ENCODE assay signal across 8 mouse cellular contexts in the genomic region with DNA sequence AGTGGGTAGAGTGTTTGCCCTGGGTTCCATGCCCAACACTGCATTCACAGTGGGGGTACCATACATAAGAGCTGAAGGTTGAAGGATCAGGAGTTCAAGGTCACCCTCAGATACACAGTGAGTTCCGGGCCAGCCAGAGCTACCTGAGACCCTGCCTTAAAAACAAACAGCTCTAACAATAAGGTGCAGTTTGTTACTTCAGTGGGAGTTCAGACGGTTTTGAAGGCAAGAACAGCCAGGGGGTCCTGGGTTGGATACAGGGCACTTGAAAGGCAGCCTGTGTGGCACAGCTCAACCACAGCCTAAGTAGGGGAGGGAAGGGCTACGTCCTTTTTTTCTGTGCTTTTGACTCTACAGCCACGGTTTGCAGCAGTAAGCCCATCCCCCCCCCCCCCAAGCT. TPM values are rescaled to one million over a fixed set of nuclear protein-coding genes. Genes with fewer than 3 reads are reported as not detected.
DNase-seq lines count a peak whose midpoint lies in the region; ATAC-seq and TF ChIP-seq lines count a peak whose summit lies in the region.
"Had no signal": no experiment of that assay in that cellular context is flagged by ENCODE, and none has a peak within 500 bp of the region (broad histone marks: within the 10 kb centered on the region; RNA-seq: fewer than 3 reads in every experiment).

No protein-coding gene starts in this region.

- no peaks in the 10 kb centered on the region for H3K36me3 ChIP-seq in liver, adult 2 months (ENCODE audit: control insufficient read depth, insufficient read depth, low read length)
- peaks cover 36% of the 10 kb centered on the region for H3K36me3 ChIP-seq in G1E (replicated peaks)
- H3K36me3 ChIP-seq in embryonic facial prominence, embryonic 14.5 days (ENCODE audit: control insufficient read depth, insufficient read depth, low read length): no peaks in the 10 kb centered on the region
- no peaks in the 10 kb centered on the region for H3K36me3 ChIP-seq in liver, embryonic 15.5 days (replicated peaks)

- H3K9ac ChIP-seq in liver, adult 2 months (ENCODE audit: low read depth, low read length): peak overlapping the region; percentile 78
- H3K9ac ChIP-seq in embryonic facial prominence, embryonic 14.5 days (ENCODE audit: low read depth, low read length): no peak overlapping the region
- no peak overlapping the region for H3K9ac ChIP-seq in liver, embryonic 15.5 days

- no peak for ATAC-seq in G1E (ENCODE audit: extremely low read depth, insufficient number of reproducible peaks, low FRiP score, poor library complexity, severe bottlenecking)
- ATAC-seq in embryonic facial prominence, embryonic 14.5 days (ENCODE audit: low read depth): no peak
- no peak for ATAC-seq in liver, embryonic 15.5 days (ENCODE audit: insufficient read depth)

- H3K9me3 ChIP-seq in G1E (replicated peaks): no peaks in the 10 kb centered on the region
- H3K9me3 ChIP-seq in embryonic facial prominence, embryonic 14.5 days (ENCODE audit: control insufficient read depth, low read length): no peaks in the 10 kb centered on the region
- H3K9me3 ChIP-seq in liver, embryonic 15.5 days (replicated peaks): no peaks in the 10 kb centered on the region

- H3K4me2 ChIP-seq in embryonic facial prominence, embryonic 14.5 days (ENCODE audit: low read depth, low read length): peak overlapping the region; percentile 97; the same call in 1 of the 2 replicates
- peak overlapping the region; percentile 97 for H3K4me2 ChIP-seq in liver, embryonic 15.5 days

- WGBS in liver, adult 2 months: 26% methylated on average over 4 of the region's 4 CpGs
- 20% methylated on average over 4 of the region's 4 CpGs for WGBS in embryonic facial prominence, embryonic 14.5 days
- WGBS in liver, embryonic 15.5 days (ENCODE audit: insufficient replicate concordance): 20% methylated on average over 4 of the region's 4 CpGs

- TF ChIP-seq CTCF in liver, adult 2 months (IDR thresholded peaks at IDR 0.05; ENCODE audit: low read depth, low read length): no peak
- no peak for TF ChIP-seq CTCF in G1E (IDR thresholded peaks at IDR 0.05; ENCODE audit: low read depth, low read length)

- TF ChIP-seq POLR2A in liver, adult 2 months (IDR thresholded peaks at IDR 0.05; ENCODE audit: extremely low read depth, insufficient read depth, low read length): no peak

- H3K79me2 ChIP-seq in liver, adult 2 months (ENCODE audit: control insufficient read depth, insufficient read depth, low read length): peaks cover 37% of the 10 kb centered on the region

- DNase-seq in liver, adult 2 months (ENCODE audit: extremely low read depth, low read depth, low spot score): peak; percentile 45
- no peak for DNase-seq in liver
- no peak for DNase-seq in G1E (ENCODE audit: low spot score)
- DNase-seq in embryonic facial prominence, embryonic 14.5 days (ENCODE audit: low spot score): no peak
- DNase-seq in left cerebral cortex, adult 11 months (ENCODE audit: low spot score): no peak
- no peak for DNase-seq in frontal cortex, postnatal 25 days (ENCODE audit: low spot score in 2 of 2)
- DNase-seq: cerebellum, adult 11 months had no signal

- peak overlapping the region; percentile 73 for H3K27ac ChIP-seq in liver, adult 2 months (replicated peaks; ENCODE audit: insufficient read depth, low read depth, low read length)
- H3K27ac ChIP-seq in embryonic facial prominence, embryonic 14.5 days (replicated peaks; ENCODE audit: low read depth, low read length): no peak overlapping the region
- H3K27ac ChIP-seq in liver, embryonic 15.5 days (replicated peaks): no peak overlapping the region

- H3K4me3 ChIP-seq in liver, adult 2 months (ENCODE audit: insufficient read depth, low read depth, low read length): peak overlapping the region; percentile 76
- peak overlapping the region; percentile 82 for H3K4me3 ChIP-seq in G1E (ENCODE audit: low read depth, low read length)
- no peak overlapping the region for H3K4me3 ChIP-seq in embryonic facial prominence, embryonic 14.5 days (ENCODE audit: low read depth, low read length)
- H3K4me3 ChIP-seq in liver, embryonic 15.5 days (replicated peaks): 0 out of 2 replicates have a peak overlapping the region, but pooled peaks have one; percentile 70

- H3K4me1 ChIP-seq in liver, adult 2 months (ENCODE audit: control insufficient read depth, insufficient read depth, low read length): peaks cover 24% of the 10 kb centered on the region
- peaks cover 87% of the 10 kb centered on the region for H3K4me1 ChIP-seq in G1E (ENCODE audit: insufficient read depth, low read depth, low read length)
- H3K4me1 ChIP-seq in embryonic facial prominence, embryonic 14.5 days (ENCODE audit: control insufficient read depth, insufficient read depth, low read length): 0 out of 2 replicates have a peak, but pooled peaks cover 3% of the 10 kb centered on the region
- peaks cover 70% of the 10 kb centered on the region for H3K4me1 ChIP-seq in liver, embryonic 15.5 days (replicated peaks)

- H3K27me3 ChIP-seq in liver, adult 2 months (ENCODE audit: control insufficient read depth, insufficient read depth, low read length): no peaks in the 10 kb centered on the region
- H3K27me3 ChIP-seq in G1E (ENCODE audit: insufficient read depth, low read length): no peaks in the 10 kb centered on the region
- H3K27me3 ChIP-seq in embryonic facial prominence, embryonic 14.5 days (replicated peaks; ENCODE audit: control insufficient read depth, insufficient read depth, low read length): no peaks in the 10 kb centered on the region
- H3K27me3 ChIP-seq in liver, embryonic 15.5 days: no peaks in the 10 kb centered on the region

RNA-seq across cellular contexts. Expression of a gene that starts 3.0 kb away (rescaled TPM):
- total RNA-seq in liver, adult 2 months (2014; rRNA removed): 17.5 and 25.6 TPM in 2 replicates
- 10.3 and 13.8 TPM in 2 replicates for polyA plus RNA-seq in liver, adult 2 months (2012; rRNA removed)
- total RNA-seq in G1E (2014; fragmentation: Nextera tagmentation) (4.3 and 5.0 TPM in 2 replicates), G1E (2017) (7.5 and 7.9 TPM in 2 replicates)
- polyA plus RNA-seq in G1E (2012): 12.1 and 12.5 TPM in 2 replicates
- 4.4 and 4.9 TPM in 2 replicates for polyA plus RNA-seq in embryonic facial prominence, embryonic 14.5 days (2014; fragmentation: Nextera tagmentation; extraction: Ambion mirVana)
- 5.0 and 5.1 TPM in 2 replicates for polyA plus RNA-seq in liver, embryonic 15.5 days (2015; fragmentation: Nextera tagmentation; extraction: Ambion mirVana)

RNA-seq across cellular contexts. Expression of a gene that starts 40.3 kb away (rescaled TPM):
- total RNA-seq in liver, adult 2 months (2014; rRNA removed): 4.1 and 4.6 TPM in 2 replicates
- 10.0 and 10.9 TPM in 2 replicates for polyA plus RNA-seq in liver, adult 2 months (2012; rRNA removed)
- total RNA-seq in G1E (2014; fragmentation: Nextera tagmentation): 1.7 and 2.8 TPM in 2 replicates
- total RNA-seq in G1E (2017): 2.8 and 3.4 TPM in 2 replicates
- polyA plus RNA-seq in G1E (2012): 7.9 and 9.6 TPM in 2 replicates
- 14.2 and 14.6 TPM in 2 replicates for polyA plus RNA-seq in embryonic facial prominence, embryonic 14.5 days (2014; fragmentation: Nextera tagmentation; extraction: Ambion mirVana)
- polyA plus RNA-seq in liver, embryonic 15.5 days (2015; fragmentation: Nextera tagmentation; extraction: Ambion mirVana): 3.8 and 4.1 TPM in 2 replicates
